Mouse (Mus musculus): ENCODE measurements around the gene Agtpbp1.

DNA sequence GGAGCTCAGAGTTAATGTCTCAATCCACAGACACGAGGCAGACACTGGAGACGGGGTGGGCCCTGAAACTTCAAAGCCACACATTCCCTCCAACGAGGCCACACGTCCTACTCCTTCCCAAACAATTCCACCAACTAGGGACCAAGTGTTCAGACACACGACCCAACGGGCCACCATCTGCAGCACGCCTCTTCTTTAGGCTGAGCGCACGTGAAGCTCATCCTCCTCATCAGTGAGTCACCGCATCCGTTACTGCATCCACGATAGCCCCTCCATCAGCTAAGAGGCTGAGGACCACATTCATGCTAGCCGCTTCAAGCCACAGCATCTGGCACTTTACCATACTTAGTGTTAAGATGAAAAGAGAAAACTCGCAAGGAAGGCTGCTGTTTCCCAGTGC is 107.6 kb downstream of the Agtpbp1 start:
- TF ChIP-seq MAFK (IDR thresholded peaks at IDR 0.05; ENCODE audit: insufficient read depth, low read depth, low read length), result no peak
- TF ChIP-seq HCFC1 (IDR thresholded peaks at IDR 0.05; ENCODE audit: borderline replicate concordance, insufficient read depth, low read length), result no peak
